Mouse (Mus musculus) small intestine, adult 2 months (tissue): ENCODE measurements around the gene Olfr107.

Experiments used
- CTCF ChIP-seq: fragments of 200-500 bp; IDR thresholded peaks from 2 replicates; pipeline ENCODE4 v1.5.1; 2012; ENCODE audit warnings: low read depth, mild to moderate bottlenecking, control low read depth, inconsistent platforms, low read length, moderate library complexity, mixed read lengths; ENCODE audit not compliant: insufficient replicate concordance, insufficient read length; ENCODE audit errors: extremely low read depth
- POLR2A ChIP-seq: fragments of 200-500 bp; IDR thresholded peaks from 2 replicates; pipeline ENCODE4 v1.6.1; 2012; ENCODE audit warnings: low read depth, mild to moderate bottlenecking, control low read depth, inconsistent platforms, low read length, moderate library complexity

- TF ChIP-seq CTCF: no peak
- TF ChIP-seq POLR2A: no peak
These were observed 8.9 kb upstream of the Olfr107 start, which contains the start of gene Olfr106-ps for GRCm38 (mm10) chr17:37390093-37390492.
